ENCODE assay signal across 8 mouse cellular contexts in the genomic region with DNA sequence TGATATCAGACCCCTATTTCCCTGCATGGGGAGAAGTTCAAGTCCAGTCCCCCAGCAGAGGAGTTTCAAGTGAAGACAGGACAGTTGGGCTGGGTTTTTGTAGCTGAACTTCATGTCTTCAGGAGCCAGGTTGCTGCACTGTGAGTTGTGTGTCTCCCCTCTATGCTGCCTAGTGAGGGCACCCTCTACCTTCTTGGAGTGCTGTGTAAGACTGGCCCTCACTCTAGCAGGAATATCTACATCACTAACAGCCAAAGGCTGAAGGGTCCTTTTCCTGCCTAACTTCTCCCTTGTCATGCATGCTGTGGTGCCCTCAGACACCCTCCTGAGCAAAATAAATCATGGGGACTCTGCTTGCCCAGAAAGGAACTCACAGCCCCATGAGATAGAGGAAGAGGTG. TPM values are rescaled to one million over a fixed set of nuclear protein-coding genes. Genes with fewer than 3 reads are reported as not detected.
DNase-seq lines count a peak whose midpoint lies in the region; ATAC-seq and TF ChIP-seq lines count a peak whose summit lies in the region.

No protein-coding gene starts in this region.

- no peak overlapping the region for H3K4me3 ChIP-seq in thymus, adult 2 months (ENCODE audit: control insufficient read depth, insufficient read depth, low read length)
- peak overlapping the region in 1 of 2 experiments; percentile 84; a peak in 2 of 4 replicates for H3K4me3 ChIP-seq in liver, embryonic 14.5 days (ENCODE audit: insufficient read depth in 1 of 2, low read depth in 2 of 2, low read length in 2 of 2)

- no peak for TF ChIP-seq CTCF in thymus, adult 2 months (IDR thresholded peaks at IDR 0.05; ENCODE audit: borderline replicate concordance, control insufficient read depth, extremely low read depth, insufficient read depth, low read length, poor library complexity)
- TF ChIP-seq CTCF in liver, embryonic 14.5 days (IDR thresholded peaks at IDR 0.05; ENCODE audit: low read depth): peak; percentile 38; the same call in 1 of the 2 replicates

- peak; percentile 37 for DNase-seq in cerebellum, adult 9-11 months
- no peak for DNase-seq in cerebellum, postnatal 10 days
- DNase-seq in thymus, adult 2 months: peak; percentile 5
- DNase-seq in thymus, postnatal 36 days: no peak
- no peak for DNase-seq in liver, embryonic 14.5 days (ENCODE audit: low read depth in 3 of 3, low spot score in 3 of 3)
- DNase-seq in spleen, adult 18-20 months: no peak
- DNase-seq in layer of hippocampus, adult 8-10 months (ENCODE audit: low spot score in 2 of 2): no peak
- no peak for DNase-seq in urinary bladder, adult 2 months (ENCODE audit: low spot score)

- no peak for TF ChIP-seq POLR2A in thymus, adult 2 months (IDR thresholded peaks at IDR 0.05; ENCODE audit: control insufficient read depth, extremely low read depth, insufficient read depth, low read length, poor library complexity)

- H3K27ac ChIP-seq in thymus, adult 2 months (ENCODE audit: control insufficient read depth, insufficient read depth, low read length): no peak overlapping the region
- no peak overlapping the region for H3K27ac ChIP-seq in liver, embryonic 14.5 days

- no peaks in the 10 kb centered on the region for H3K9me3 ChIP-seq in liver, embryonic 14.5 days (ENCODE audit: control insufficient read depth, low read length)

- H3K4me1 ChIP-seq in thymus, adult 2 months (replicated peaks; ENCODE audit: control insufficient read depth, insufficient read depth, low read length): peaks cover 18% of the 10 kb centered on the region
- peaks cover 13 to 16% of the 10 kb centered on the region in 2 experiments for H3K4me1 ChIP-seq in liver, embryonic 14.5 days (replicated peaks; ENCODE audit: control insufficient read depth in 2 of 2, insufficient read depth in 2 of 2, low read length in 1 of 2)

- H3K27me3 ChIP-seq in thymus, adult 2 months (ENCODE audit: control insufficient read depth, insufficient read depth, low read length): no peaks in the 10 kb centered on the region
- no peaks in the 10 kb centered on the region for H3K27me3 ChIP-seq in liver, embryonic 14.5 days (ENCODE audit: control insufficient read depth, insufficient read depth, low read length)

- no peaks in the 10 kb centered on the region for H3K36me3 ChIP-seq in thymus, adult 2 months (ENCODE audit: control insufficient read depth, insufficient read depth, low read length)
- no peaks in the 10 kb centered on the region for H3K36me3 ChIP-seq in liver, embryonic 14.5 days (replicated peaks; ENCODE audit: control insufficient read depth, insufficient read depth, low read depth)

- no peak for ATAC-seq in liver, embryonic 14.5 days (ENCODE audit: insufficient read depth)

- peak overlapping the region; percentile 94 for H3K4me2 ChIP-seq in liver, embryonic 14.5 days (ENCODE audit: low read depth)

- peak overlapping the region; percentile 88; the same call in 1 of the 2 replicates for H3K9ac ChIP-seq in liver, embryonic 14.5 days (replicated peaks)

- TF ChIP-seq EP300 in liver, embryonic 14.5 days (IDR thresholded peaks at IDR 0.05; ENCODE audit: low read depth): no peak

RNA-seq across cellular contexts. Expression of a gene that starts 1.1 kb away (rescaled TPM):
- polyA plus RNA-seq in thymus, adult 2 months (2012; rRNA removed): 17.8 and 18.8 TPM in 2 replicates
- 9.9 and 13.4 TPM in 2 replicates for polyA plus RNA-seq in liver, embryonic 14.5 days (2012; rRNA removed)
- 16.8 and 17.4 TPM in 2 replicates for polyA plus RNA-seq in liver, embryonic 14.5 days (2014; fragmentation: Nextera tagmentation; extraction: Ambion mirVana)
- total RNA-seq in layer of hippocampus, adult 8-10 months (2022): 10 to 100 TPM; 19.7 to 21.1 (median 20.8) TPM
- 16.5 and 20.9 TPM in 2 replicates for polyA plus RNA-seq in urinary bladder, adult 2 months (2012; rRNA removed)

RNA-seq across cellular contexts. Expression of a gene that starts 5.0 kb away (rescaled TPM):
- 60.1 and 64.6 TPM in 2 replicates for polyA plus RNA-seq in thymus, adult 2 months (2012; rRNA removed)
- 34.8 and 45.6 TPM in 2 replicates for polyA plus RNA-seq in liver, embryonic 14.5 days (2012; rRNA removed)
- 5.9 and 9.1 TPM in 2 replicates for polyA plus RNA-seq in liver, embryonic 14.5 days (2014; fragmentation: Nextera tagmentation; extraction: Ambion mirVana)
- 10 to 100 TPM; 36.0 to 42.6 (median 39.6) TPM for total RNA-seq in layer of hippocampus, adult 8-10 months (2022)
- polyA plus RNA-seq in urinary bladder, adult 2 months (2012; rRNA removed): 15.6 and 16.4 TPM in 2 replicates

RNA-seq across cellular contexts. Expression of a gene that starts 8.0 kb away (rescaled TPM):
- 0.11 TPM in 1 of 2 replicates, not detected in the other for polyA plus RNA-seq in thymus, adult 2 months (2012; rRNA removed)
- not detected in 2 replicates for polyA plus RNA-seq in liver, embryonic 14.5 days (2012; rRNA removed)
- polyA plus RNA-seq in liver, embryonic 14.5 days (2014; fragmentation: Nextera tagmentation; extraction: Ambion mirVana): not detected in 2 replicates
- total RNA-seq in layer of hippocampus, adult 8-10 months (2022): not detected
- polyA plus RNA-seq in urinary bladder, adult 2 months (2012; rRNA removed): 0.07 TPM in 1 of 2 replicates, not detected in the other

RNA-seq across cellular contexts. Expression of a gene that starts 21.0 kb away (rescaled TPM):
- polyA plus RNA-seq in thymus, adult 2 months (2012; rRNA removed): 0.05 and 0.09 TPM in 2 replicates
- not detected in 2 replicates for polyA plus RNA-seq in liver, embryonic 14.5 days (2012; rRNA removed)
- 0.05 TPM in 1 of 2 replicates, not detected in the other for polyA plus RNA-seq in liver, embryonic 14.5 days (2014; fragmentation: Nextera tagmentation; extraction: Ambion mirVana)
- total RNA-seq in layer of hippocampus, adult 8-10 months (2022): under 1 TPM in 1 of 4 experiments, not detected in 3; 0.18 TPM
- polyA plus RNA-seq in urinary bladder, adult 2 months (2012; rRNA removed): 0.18 and 0.19 TPM in 2 replicates

RNA-seq across cellular contexts. Expression of a gene that starts 50.0 kb away (rescaled TPM):
- 43.4 and 45.9 TPM in 2 replicates for polyA plus RNA-seq in thymus, adult 2 months (2012; rRNA removed)
- polyA plus RNA-seq in liver, embryonic 14.5 days (2012; rRNA removed): 7.1 and 7.9 TPM in 2 replicates
- polyA plus RNA-seq in liver, embryonic 14.5 days (2014; fragmentation: Nextera tagmentation; extraction: Ambion mirVana): 8.7 and 8.8 TPM in 2 replicates
- total RNA-seq in layer of hippocampus, adult 8-10 months (2022): 10 to 100 TPM; 54.7 to 61.5 (median 58.9) TPM
- 34.2 and 35.0 TPM in 2 replicates for polyA plus RNA-seq in urinary bladder, adult 2 months (2012; rRNA removed)

Comparison
In these comparisons a context has a peak if more than half of its experiments do, and no peak if none do; other contexts are left out.
1. DNase-seq: peak in cerebellum, adult 9-11 months (single experiment) and thymus, adult 2 months (single experiment); none in cerebellum, postnatal 10 days (0 of 2), thymus, postnatal 36 days (0 of 2), liver, embryonic 14.5 days (0 of 3), spleen, adult 18-20 months (0 of 2), layer of hippocampus, adult 8-10 months (0 of 2) and urinary bladder, adult 2 months (single experiment).